Comparison of ENCODE assay signal across 9 mouse cellular contexts in genomic region chr13:59220156-59220555, GRCm38 (mm10).
A peak's percentile ranks its signal among the peaks of the same experiment; 100 is the strongest.
DNase-seq lines count a peak whose midpoint lies in the region; ATAC-seq and TF ChIP-seq lines count a peak whose summit lies in the region.
"Had no signal": no experiment of that assay in that cellular context is flagged by ENCODE, and none has a peak within 500 bp of the region (broad histone marks: within the 10 kb centered on the region; RNA-seq: fewer than 3 reads in every experiment).

No protein-coding gene starts in this region.

- no peaks in the 10 kb centered on the region for H3K36me3 ChIP-seq in heart, adult 2 months (ENCODE audit: control insufficient read depth, insufficient read depth, low read length)
- H3K36me3 ChIP-seq in kidney, adult 2 months (ENCODE audit: control insufficient read depth, insufficient read depth, low read length): no peaks in the 10 kb centered on the region
- H3K36me3 ChIP-seq: heart, embryonic 15.5 days had no signal

- H3K79me2 ChIP-seq in heart, adult 2 months (replicated peaks; ENCODE audit: control insufficient read depth, insufficient read depth, low read length): no peaks in the 10 kb centered on the region

- peak; percentile 77 for ATAC-seq in megakaryocyte-erythroid progenitor cell, adult 5-6 weeks (replicated peaks; ENCODE audit: low FRiP score, low TSS enrichment, poor library complexity, severe bottlenecking)

- no peak for TF ChIP-seq POLR2A in heart, adult 2 months (IDR thresholded peaks at IDR 0.05; ENCODE audit: insufficient read depth, low read depth, low read length)
- no peak for TF ChIP-seq POLR2A in kidney, adult 2 months (IDR thresholded peaks at IDR 0.05; ENCODE audit: low read depth, low read length)

- intact Hi-C loops in heart, adult 2 months (cut with DNase I): no loop called here
- intact Hi-C loops in heart, postnatal 25 days (cut with DNase I): no loop called here

- no peak overlapping the region for H3K27ac ChIP-seq in heart, adult 2 months
- H3K27ac ChIP-seq in kidney, adult 2 months (ENCODE audit: insufficient read depth, low read depth, low read length): no peak overlapping the region
- H3K27ac ChIP-seq: heart, embryonic 15.5 days had no signal

- DNase-seq in heart, adult 2 months: no peak
- no peak for DNase-seq in heart, postnatal 25 days (ENCODE audit: low spot score)
- DNase-seq in ES-CJ7 (ENCODE audit: low read depth, low spot score): peak; percentile 71
- peak; percentile 58 to 59 for DNase-seq in cerebellum, postnatal 10 days
- DNase-seq in kidney, adult 2 months: peak; percentile 8
- DNase-seq in urinary bladder, postnatal 14 days (ENCODE audit: low spot score): no peak
- no peak for DNase-seq in Muller cell, postnatal 12 days (ENCODE audit: inconsistent ontology term)

- 31% methylated on average over 7 of the region's 7 CpGs for WGBS in heart, adult 2 months
- WGBS in kidney, adult 2 months: 18% methylated on average over 7 of the region's 7 CpGs

- no peak overlapping the region for H3K9ac ChIP-seq in heart, adult 2 months (ENCODE audit: low read depth, low read length)
- H3K9ac ChIP-seq: heart, embryonic 15.5 days had no signal

- no peak overlapping the region for H3K4me3 ChIP-seq in heart, adult 2 months
- no peak overlapping the region for H3K4me3 ChIP-seq in kidney, adult 2 months (ENCODE audit: insufficient read depth, low read depth, low read length)
- H3K4me3 ChIP-seq: heart, embryonic 15.5 days had no signal

- H3K4me1 ChIP-seq in heart, adult 2 months (ENCODE audit: control insufficient read depth, insufficient read depth, low read length): no peaks in the 10 kb centered on the region
- no peaks in the 10 kb centered on the region for H3K4me1 ChIP-seq in kidney, adult 2 months (ENCODE audit: control insufficient read depth, insufficient read depth, low read length)
- H3K4me1 ChIP-seq: heart, embryonic 15.5 days had no signal

- no peaks in the 10 kb centered on the region for H3K27me3 ChIP-seq in heart, adult 2 months (ENCODE audit: control insufficient read depth, insufficient read depth, low read length)
- H3K27me3 ChIP-seq in kidney, adult 2 months (replicated peaks; ENCODE audit: control insufficient read depth, insufficient read depth, low read length): no peaks in the 10 kb centered on the region
- H3K27me3 ChIP-seq: heart, embryonic 15.5 days had no signal

- no peak for TF ChIP-seq EP300 in heart, adult 2 months (IDR thresholded peaks at IDR 0.05; ENCODE audit: insufficient read depth, low read depth, low read length)

- TF ChIP-seq CTCF in heart, adult 2 months (IDR thresholded peaks at IDR 0.05): peak; percentile 57
- TF ChIP-seq CTCF in kidney, adult 2 months (conservative IDR thresholded peaks at IDR 0.05; ENCODE audit: insufficient read depth, insufficient read length, low read depth, low read length): peak; percentile 52; the same call in 1 of the 2 replicates

Comparison
In these comparisons a context has a peak if more than half of its experiments do, and no peak if none do; other contexts are left out.
1. DNase-seq: peak in ES-CJ7 (single experiment), cerebellum, postnatal 10 days (2 of 2) and kidney, adult 2 months (single experiment); none in heart, adult 2 months (0 of 2), heart, postnatal 25 days (single experiment), urinary bladder, postnatal 14 days (single experiment) and Muller cell, postnatal 12 days (single experiment).